Mouse (Mus musculus) embryo, embryonic 9.5 days (tissue): ENCODE measurements around the gene Zbtb3.
A peak's percentile ranks its signal among the peaks of the same experiment; 100 is the strongest.
"Not testable (repeated sequence)": the region's sequence is repeated elsewhere in the genome, so short reads cannot be mapped to it uniquely, and the experiment has no call there.

Source experiments
- DNase-seq: peaks from one replicate; pipeline ENCODE4 v3.0.0-alpha.2; 2017; ENCODE audit errors: extremely low spot score

Zbtb3 gene

GRCm38 (mm10) chr19:8803204-8803780 lies 937 bp downstream of the Zbtb3 start:
- DNase-seq = no peak

- DNase-seq = no peak
Measured at GRCm38 (mm10) chr19:8803879-8804660, 1.7 kb downstream of the Zbtb3 start.

GRCm38 (mm10) chr19:8806810-8807209 lies 4.5 kb downstream of the Zbtb3 start:
- DNase-seq = no peak

GRCm38 (mm10) chr19:8815812-8816211 lies 13.5 kb downstream of the Zbtb3 start:
- no peak for DNase-seq

GRCm38 (mm10) chr19:8817001-8817400 lies 14.6 kb downstream of the Zbtb3 start:
- DNase-seq = no peak

- no peak for DNase-seq
Measured at GRCm38 (mm10) chr19:8818301-8818798, 16.0 kb downstream of the Zbtb3 start.

GRCm38 (mm10) chr19:8818801-8819595 lies 16.6 kb downstream of the Zbtb3 start, which contains the start of gene Ttc9c:
Gene Ttc9c (minus strand): TSS chr19:8819333.
- DNase-seq = peak; percentile 97

GRCm38 (mm10) chr19:8819596-8820423 lies 17.5 kb downstream of the Zbtb3 start, which contains the start of gene Hnrnpul2:
Gene Hnrnpul2 (plus strand): TSS chr19:8820010.
- DNase-seq = peak; percentile 96

GRCm38 (mm10) chr19:8820424-8820956 lies 18.1 kb downstream of the Zbtb3 start:
- no peak for DNase-seq

- no peak for DNase-seq
Measured at GRCm38 (mm10) chr19:8821146-8821545, 18.8 kb downstream of the Zbtb3 start.

GRCm38 (mm10) chr19:8822696-8823095 lies 20.3 kb downstream of the Zbtb3 start:
- no peak for DNase-seq

GRCm38 (mm10) chr19:8829660-8830059 lies 27.3 kb downstream of the Zbtb3 start, which contains the start of gene AC129217.1:
Gene AC129217.1 (plus strand): TSS chr19:8829773.
- no peak for DNase-seq

- no peak for DNase-seq
Measured at GRCm38 (mm10) chr19:8830664-8831063, 28.3 kb downstream of the Zbtb3 start.

GRCm38 (mm10) chr19:8831262-8831661 lies 28.9 kb downstream of the Zbtb3 start:
- no peak for DNase-seq

- no peak for DNase-seq
Measured at GRCm38 (mm10) chr19:8832971-8833370, 30.6 kb downstream of the Zbtb3 start.

- DNase-seq = not testable (repeated sequence)
Measured at GRCm38 (mm10) chr19:8836327-8836726, 34.0 kb downstream of the Zbtb3 start.

GRCm38 (mm10) chr19:8837251-8837791 lies 35.0 kb downstream of the Zbtb3 start, which contains the start of gene Bscl2:
Gene Bscl2 (plus strand): TSS chr19:8837467.
- peak; percentile 92 for DNase-seq

- peak; percentile 42 for DNase-seq
Measured at GRCm38 (mm10) chr19:8838041-8838730, 35.8 kb downstream of the Zbtb3 start.

GRCm38 (mm10) chr19:8839103-8839907 lies 37.0 kb downstream of the Zbtb3 start, which contains the start of gene Gng3:
Gene Gng3 (minus strand): TSS chr19:8839194.
- DNase-seq = peak; percentile 65
